In the genomic region with DNA sequence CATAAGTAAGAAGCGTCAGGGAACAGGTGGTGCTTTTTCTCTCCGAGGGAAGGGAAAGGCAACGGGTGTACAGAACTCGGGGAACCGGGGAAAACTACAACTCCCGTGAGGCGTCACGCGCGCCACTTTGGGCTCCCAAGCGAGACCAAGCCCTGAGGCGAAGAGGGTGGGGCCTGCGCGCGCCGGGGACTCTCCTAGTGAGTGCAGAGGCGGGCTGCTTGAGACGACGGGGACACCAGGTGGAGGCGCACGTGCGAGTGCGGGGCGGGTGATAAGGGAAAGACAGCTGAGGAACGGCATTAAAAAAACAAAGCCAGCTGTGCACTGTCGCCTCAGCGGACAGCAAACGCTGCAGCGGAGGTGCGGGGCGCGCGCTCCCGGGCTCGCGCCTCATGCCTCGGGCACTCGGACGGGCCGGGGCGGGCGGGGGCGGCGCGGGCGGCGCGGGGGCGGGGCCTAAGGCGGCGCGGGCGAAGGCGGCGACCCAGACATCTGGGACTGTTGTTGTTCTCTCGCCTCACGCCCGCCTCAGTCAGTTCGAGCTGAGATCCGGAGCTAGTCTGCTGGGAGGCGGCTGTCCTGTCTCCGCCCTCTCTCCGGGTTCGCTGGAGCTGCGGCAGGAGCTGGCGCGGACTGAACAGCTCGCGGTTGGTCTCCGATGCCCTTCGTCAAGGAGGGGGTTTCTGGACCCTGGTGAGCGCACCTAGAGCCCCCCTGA, we compare ENCODE assay signal across 8 mouse cellular contexts. TPM values are rescaled to one million over a fixed set of nuclear protein-coding genes. Genes with fewer than 3 reads are reported as not detected.
A peak's percentile ranks its signal among the peaks of the same experiment; 100 is the strongest.
DNase-seq lines count a peak whose midpoint lies in the region; ATAC-seq lines count a peak whose summit lies in the region.

A gene (plus strand): TSS at position 237 of the 718 bp plus-strand sequence.

- peak within 1 kb of the TSS; percentile 67 to 80; a peak in 3 of 4 replicates for H3K27ac ChIP-seq in heart, embryonic 14.5 days (replicated peaks in 1 of 2; ENCODE audit: control insufficient read depth in 1 of 2, insufficient read depth in 1 of 2, low read depth in 2 of 2, low read length in 2 of 2)
- peak within 1 kb of the TSS; percentile 96 for H3K27ac ChIP-seq in liver, embryonic 13.5 days
- peak within 1 kb of the TSS; percentile 92 for H3K27ac ChIP-seq in stomach, embryonic 16.5 days (ENCODE audit: low read length)

- peak; percentile 94 for DNase-seq in c-Kit-negative CD71-positive TER-119-positive erythroid progenitor cells, embryonic 14.5 days (ENCODE audit: low read depth, low spot score)
- peak; percentile 65 for DNase-seq in fibroblast of lung, adult 2 months (ENCODE audit: low read depth)
- DNase-seq in kidney, postnatal 14 days = peak; percentile 98
- DNase-seq in liver, embryonic 13.5 days = peak; percentile 97
- DNase-seq in neural tube, embryonic 10.5 days (ENCODE audit: extremely low spot score, low spot score) = peak; percentile 95

- peak within 1 kb of the TSS; percentile 100 for H3K4me2 ChIP-seq in heart, embryonic 14.5 days (ENCODE audit: low read length)
- peak within 1 kb of the TSS; percentile 96 for H3K4me2 ChIP-seq in liver, embryonic 13.5 days
- H3K4me2 ChIP-seq in stomach, embryonic 16.5 days (ENCODE audit: low read depth, low read length) = peak within 1 kb of the TSS; percentile 100

- H3K27me3 ChIP-seq in heart, embryonic 14.5 days (ENCODE audit: control insufficient read depth, insufficient read depth, low read length) = no peaks in the 10 kb centered on the region
- H3K27me3 ChIP-seq in liver, embryonic 13.5 days = no peaks in the 10 kb centered on the region
- H3K27me3 ChIP-seq in stomach, embryonic 16.5 days (ENCODE audit: control insufficient read depth, insufficient read depth, low read length) = no peaks in the 10 kb centered on the region

- under 1% methylated on average over 59 of the region's 72 CpGs for WGBS in heart, embryonic 14.5 days
- under 1% methylated on average over 70 of the region's 72 CpGs for WGBS in liver, embryonic 13.5 days (ENCODE audit: insufficient replicate concordance)
- WGBS in stomach, embryonic 16.5 days = 0% methylated on average over 72 of the region's 72 CpGs

- peaks cover 0 to 4% of the 10 kb centered on the region in 2 experiments; a peak in 1 of 4 replicates for H3K4me1 ChIP-seq in heart, embryonic 14.5 days (ENCODE audit: control insufficient read depth in 2 of 2, insufficient read depth in 2 of 2, low read length in 2 of 2)
- peaks cover 23% of the 10 kb centered on the region for H3K4me1 ChIP-seq in liver, embryonic 13.5 days (replicated peaks)
- peaks cover 3% of the 10 kb centered on the region; the same call in 1 of the 2 replicates for H3K4me1 ChIP-seq in stomach, embryonic 16.5 days (ENCODE audit: control insufficient read depth, insufficient read depth, low read length)

- H3K9me3 ChIP-seq in heart, embryonic 14.5 days (ENCODE audit: control insufficient read depth, low read length) = no peaks in the 10 kb centered on the region
- no peaks in the 10 kb centered on the region for H3K9me3 ChIP-seq in liver, embryonic 13.5 days (replicated peaks)
- no peaks in the 10 kb centered on the region for H3K9me3 ChIP-seq in stomach, embryonic 16.5 days (replicated peaks; ENCODE audit: control insufficient read depth, low read length)

- peak within 1 kb of the TSS; percentile 82 for H3K9ac ChIP-seq in heart, embryonic 14.5 days (ENCODE audit: low read length)
- H3K9ac ChIP-seq in liver, embryonic 13.5 days = peak within 1 kb of the TSS; percentile 88
- H3K9ac ChIP-seq in stomach, embryonic 16.5 days (ENCODE audit: low read length) = peak within 1 kb of the TSS; percentile 76

- H3K4me3 ChIP-seq in heart, embryonic 14.5 days (ENCODE audit: control insufficient read depth in 1 of 2, insufficient read depth in 1 of 2, low read depth in 1 of 2, low read length in 2 of 2) = peak within 1 kb of the TSS; percentile 74 to 82
- peak within 1 kb of the TSS; percentile 79 for H3K4me3 ChIP-seq in liver, embryonic 13.5 days (replicated peaks)
- peak within 1 kb of the TSS; percentile 76 for H3K4me3 ChIP-seq in stomach, embryonic 16.5 days (replicated peaks; ENCODE audit: low read length)

- H3K36me3 ChIP-seq in heart, embryonic 14.5 days (ENCODE audit: control insufficient read depth, insufficient read depth, low read length) = no peaks in the 10 kb centered on the region
- no peaks in the 10 kb centered on the region for H3K36me3 ChIP-seq in liver, embryonic 13.5 days
- no peaks in the 10 kb centered on the region for H3K36me3 ChIP-seq in stomach, embryonic 16.5 days (ENCODE audit: control insufficient read depth, insufficient read depth, low read length)

- peak; percentile 94 for ATAC-seq in CD4-positive, CD25-positive, alpha-beta regulatory T cell, adult 4 months
- ATAC-seq in heart, embryonic 14.5 days (ENCODE audit: insufficient number of reproducible peaks, insufficient read depth, low FRiP score, low read depth) = peak; percentile 98
- peak; percentile 97 for ATAC-seq in liver, embryonic 13.5 days (ENCODE audit: low read depth)
- ATAC-seq in stomach, embryonic 16.5 days (ENCODE audit: insufficient read depth, low FRiP score) = peak; percentile 98

RNA-seq across cellular contexts. Expression of the gene that starts here (rescaled TPM):
- 1 to 10 TPM; 4.9 to 5.1 TPM for polyA plus RNA-seq in CD4-positive, CD25-positive, alpha-beta regulatory T cell, adult 4 months (2017; shearing (Covaris generic))
- 1.7 and 2.1 TPM in 2 replicates for polyA plus RNA-seq in heart, embryonic 14.5 days (2014; fragmentation: Nextera tagmentation; extraction: Ambion mirVana)
- 1.8 and 2.0 TPM in 2 replicates for polyA plus RNA-seq in liver, embryonic 13.5 days (2015; fragmentation: Nextera tagmentation; extraction: Ambion mirVana)
- polyA plus RNA-seq in stomach, embryonic 16.5 days (2015; fragmentation: Nextera tagmentation; extraction: Ambion mirVana) = 1.7 and 2.5 TPM in 2 replicates

Comparison
In these comparisons a context has a peak if more than half of its experiments do, and no peak if none do; other contexts are left out.
1. Peak in every context shown above with its lines: DNase-seq, ATAC-seq, H3K4me3 ChIP-seq and H3K27ac ChIP-seq.